ENCODE assay signal across 12 mouse cellular contexts in genomic region chr8:126797571-126798334, GRCm38 (mm10).
DNase-seq lines count a peak whose midpoint lies in the region; ATAC-seq and TF ChIP-seq lines count a peak whose summit lies in the region.
"Had no signal": no experiment of that assay in that cellular context is flagged by ENCODE, and none has a peak within 500 bp of the region (broad histone marks: within the 10 kb centered on the region; RNA-seq: fewer than 3 reads in every experiment).

No protein-coding gene starts in this region.

- 0 out of 2 replicates have a peak overlapping the region, but pooled peaks have one; percentile 27 for H3K27ac ChIP-seq in lung, postnatal 0 days (ENCODE audit: low read length)
- peak overlapping the region; percentile 24 for H3K27ac ChIP-seq in embryonic facial prominence, embryonic 15.5 days (replicated peaks)
- peak overlapping the region; percentile 24; the same call in 1 of the 2 replicates for H3K27ac ChIP-seq in kidney, embryonic 15.5 days
- H3K27ac ChIP-seq: macrophage had no signal

- peak; percentile 83 for ATAC-seq in lung, postnatal 0 days
- ATAC-seq in embryonic facial prominence, embryonic 15.5 days (ENCODE audit: insufficient number of reproducible peaks, low FRiP score, low TSS enrichment, low read depth) = no peak
- ATAC-seq in kidney, embryonic 15.5 days (replicated peaks; ENCODE audit: low FRiP score) = no peak
- ATAC-seq: Patski had no signal

- H3K36me3 ChIP-seq in lung, postnatal 0 days (ENCODE audit: insufficient read depth, low read length) = no peaks in the 10 kb centered on the region
- H3K36me3 ChIP-seq in embryonic facial prominence, embryonic 15.5 days = no peaks in the 10 kb centered on the region
- H3K36me3 ChIP-seq in kidney, embryonic 15.5 days = no peaks in the 10 kb centered on the region

- TF ChIP-seq CTCF in lung, postnatal 0 days (IDR thresholded peaks at IDR 0.05) = peak; percentile 41

- H3K4me1 ChIP-seq in lung, postnatal 0 days (ENCODE audit: insufficient read depth, low read depth, low read length) = no peaks in the 10 kb centered on the region; the same call in 1 of the 2 replicates
- 0 out of 2 replicates have a peak, but pooled peaks cover 7% of the 10 kb centered on the region for H3K4me1 ChIP-seq in embryonic facial prominence, embryonic 15.5 days
- 0 out of 2 replicates have a peak, but pooled peaks cover 3% of the 10 kb centered on the region for H3K4me1 ChIP-seq in kidney, embryonic 15.5 days

- H3K9me3 ChIP-seq in lung, postnatal 0 days (ENCODE audit: low read length) = no peaks in the 10 kb centered on the region
- no peaks in the 10 kb centered on the region for H3K9me3 ChIP-seq in embryonic facial prominence, embryonic 15.5 days (replicated peaks)
- no peaks in the 10 kb centered on the region for H3K9me3 ChIP-seq in kidney, embryonic 15.5 days (replicated peaks)

- DNase-seq in lung, postnatal 0 days (ENCODE audit: low spot score) = peak; percentile 65
- DNase-seq in lung, postnatal 14 days = no peak
- peak; percentile 51 for DNase-seq in skeletal muscle tissue, adult 2 months (ENCODE audit: low read depth, low spot score)
- DNase-seq in frontal cortex, adult 2 months (ENCODE audit: extremely low spot score in 1 of 2, low spot score in 1 of 2) = no peak
- no peak for DNase-seq in testis, postnatal 10 days (ENCODE audit: low spot score)
- DNase-seq in right cerebral cortex, postnatal 14 days = no peak
- DNase-seq: cerebellum, adult 2 months; thymus, postnatal 14 days had no signal

- no peak overlapping the region for H3K4me2 ChIP-seq in lung, postnatal 0 days (replicated peaks; ENCODE audit: low read depth, low read length)
- no peak overlapping the region for H3K4me2 ChIP-seq in embryonic facial prominence, embryonic 15.5 days (replicated peaks)
- H3K4me2 ChIP-seq in kidney, embryonic 15.5 days = no peak overlapping the region

- 52% methylated on average over 9 of the region's 9 CpGs for WGBS in lung, postnatal 0 days
- WGBS in embryonic facial prominence, embryonic 15.5 days = 64% methylated on average over 9 of the region's 9 CpGs
- WGBS in kidney, embryonic 15.5 days = 67% methylated on average over 9 of the region's 9 CpGs

- H3K27me3 ChIP-seq in lung, postnatal 0 days (replicated peaks; ENCODE audit: insufficient read depth, low read length) = no peaks in the 10 kb centered on the region
- H3K27me3 ChIP-seq in embryonic facial prominence, embryonic 15.5 days = no peaks in the 10 kb centered on the region
- no peaks in the 10 kb centered on the region for H3K27me3 ChIP-seq in kidney, embryonic 15.5 days
- H3K27me3 ChIP-seq: Patski had no signal

- H3K9ac ChIP-seq in lung, postnatal 0 days (replicated peaks; ENCODE audit: low read depth) = no peak overlapping the region
- no peak overlapping the region for H3K9ac ChIP-seq in embryonic facial prominence, embryonic 15.5 days
- H3K9ac ChIP-seq in kidney, embryonic 15.5 days = no peak overlapping the region

- TF ChIP-seq EP300 in lung, postnatal 0 days (IDR thresholded peaks at IDR 0.05) = peak; percentile 57; the same call in 1 of the 2 replicates

- no peak overlapping the region for H3K4me3 ChIP-seq in lung, postnatal 0 days (ENCODE audit: low read depth, low read length)
- H3K4me3 ChIP-seq in embryonic facial prominence, embryonic 15.5 days (replicated peaks) = no peak overlapping the region
- no peak overlapping the region for H3K4me3 ChIP-seq in kidney, embryonic 15.5 days (replicated peaks)

Comparison
In these comparisons a context has a peak if more than half of its experiments do, and no peak if none do; other contexts are left out.
1. DNase-seq: peak in lung, postnatal 0 days (single experiment) and skeletal muscle tissue, adult 2 months (single experiment); none in lung, postnatal 14 days (single experiment), frontal cortex, adult 2 months (0 of 2), testis, postnatal 10 days (single experiment) and right cerebral cortex, postnatal 14 days (single experiment).
2. Peak in every context shown above with its lines, with median percentiles within 50 percentile points of each other: H3K27ac ChIP-seq.